Mouse (Mus musculus): ENCODE data around the gene Errfi1. TPM values are rescaled to one million over a fixed set of nuclear protein-coding genes. Genes with fewer than 3 reads are reported as not detected.

Gene Errfi1
- polyA plus RNA-seq, 1 experiment from 2014 or later, result 36.4 TPM

- peak overlapping the region; percentile 56 for H3K4me2 ChIP-seq (replicated peaks; ENCODE audit: low read depth, low read length)
- 47% methylated on average over 10 of the region's 10 CpGs for WGBS
Observed at GRCm38 (mm10) chr4:150915181-150915906, 61.6 kb downstream of the Errfi1 start.

GRCm38 (mm10) chr4:150917336-150918027 lies 63.8 kb downstream of the Errfi1 start:
- H3K4me3 ChIP-seq (ENCODE audit: low read depth, low read length), result no peak overlapping the region
- no peak overlapping the region for H3K27ac ChIP-seq (ENCODE audit: low read length)
- WGBS, result 75% methylated on average over 8 of the region's 8 CpGs
- H3K4me2 ChIP-seq (replicated peaks; ENCODE audit: low read depth, low read length), result no peak overlapping the region
- no peaks in the 10 kb centered on the region for H3K36me3 ChIP-seq (ENCODE audit: control insufficient read depth, insufficient read depth, low read length)
- no peak overlapping the region for H3K9ac ChIP-seq (replicated peaks; ENCODE audit: low read depth, low read length)
- H3K9me3 ChIP-seq (ENCODE audit: control insufficient read depth, low read depth, low read length), result no peaks in the 10 kb centered on the region
- peaks cover 15% of the 10 kb centered on the region; the same call in 1 of the 2 replicates for H3K4me1 ChIP-seq (ENCODE audit: control insufficient read depth, insufficient read depth, low read length)
- no peak for ATAC-seq (ENCODE audit: insufficient number of reproducible peaks, insufficient read depth, low FRiP score, low read depth)
- no peaks in the 10 kb centered on the region for H3K27me3 ChIP-seq (ENCODE audit: control insufficient read depth, insufficient read depth, low read length)

More at GRCm38 (mm10) chr4:150915181-150915906, 61.6 kb downstream of the Errfi1 start:
- no peaks in the 10 kb centered on the region for H3K9me3 ChIP-seq (ENCODE audit: control insufficient read depth, low read depth, low read length)
- no peak for ATAC-seq (ENCODE audit: insufficient number of reproducible peaks, insufficient read depth, low FRiP score, low read depth)
- H3K9ac ChIP-seq (replicated peaks; ENCODE audit: low read depth, low read length), result 0 out of 2 replicates have a peak overlapping the region, but pooled peaks have one; percentile 62
- H3K4me3 ChIP-seq (ENCODE audit: low read depth, low read length), result peak overlapping the region; percentile 66
- peaks cover 15% of the 10 kb centered on the region; the same call in 1 of the 2 replicates for H3K4me1 ChIP-seq (ENCODE audit: control insufficient read depth, insufficient read depth, low read length)
- no peaks in the 10 kb centered on the region for H3K27me3 ChIP-seq (ENCODE audit: control insufficient read depth, insufficient read depth, low read length)
- H3K36me3 ChIP-seq (ENCODE audit: control insufficient read depth, insufficient read depth, low read length), result no peaks in the 10 kb centered on the region
- no peak overlapping the region for H3K27ac ChIP-seq (ENCODE audit: low read length)

Other genes with a start within 250 kb of the Errfi1 start
- 0.71 and 1.6 TPM in 2 replicates for gene Slc45a1, start 201.7 kb upstream of the Errfi1 start, polyA plus RNA-seq (2014; fragmentation: Nextera tagmentation; extraction: Ambion mirVana)
- gene Park7, start 60.5 kb downstream of the Errfi1 start, polyA plus RNA-seq (2014; fragmentation: Nextera tagmentation; extraction: Ambion mirVana), result 439 and 440 TPM in 2 replicates
- 0.80 and 0.97 TPM in 2 replicates for gene Tnfrsf9, start 60.6 kb downstream of the Errfi1 start, polyA plus RNA-seq (2014; fragmentation: Nextera tagmentation; extraction: Ambion mirVana)
- not detected in 2 replicates for gene Uts2, start 143.2 kb downstream of the Errfi1 start, polyA plus RNA-seq (2014; fragmentation: Nextera tagmentation; extraction: Ambion mirVana)
- gene Per3, start 190.7 kb downstream of the Errfi1 start, polyA plus RNA-seq (2014; fragmentation: Nextera tagmentation; extraction: Ambion mirVana), result 8.1 and 9.1 TPM in 2 replicates
- 97.5 and 121 TPM in 2 replicates for gene Vamp3, start 204.0 kb downstream of the Errfi1 start, polyA plus RNA-seq (2014; fragmentation: Nextera tagmentation; extraction: Ambion mirVana)
- 0.35 TPM in 1 of 2 replicates, not detected in the other for gene Gm13090, start 235.7 kb downstream of the Errfi1 start, polyA plus RNA-seq (2014; fragmentation: Nextera tagmentation; extraction: Ambion mirVana)

Data from stomach, embryonic 14.5 days (tissue).